In the genomic region with DNA sequence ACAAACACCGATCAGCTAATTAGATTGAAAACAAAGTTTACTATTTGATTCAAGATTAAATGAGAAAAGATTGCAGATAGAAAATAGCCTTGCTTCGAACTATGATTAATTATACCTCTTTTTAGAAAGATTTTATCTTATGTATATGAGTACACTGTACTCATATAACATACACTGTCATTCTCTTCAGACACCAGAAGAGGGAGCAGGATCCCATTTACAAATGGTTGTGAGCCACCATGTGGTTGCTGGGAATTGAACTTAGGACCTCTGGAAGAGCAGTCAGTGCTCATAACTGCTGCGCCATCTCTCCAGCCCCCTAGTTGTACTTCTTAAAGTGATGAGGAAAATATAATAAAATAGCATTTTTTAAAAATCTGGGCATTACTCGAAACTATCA, we compare ENCODE assay signal across 20 mouse cellular contexts. TPM values are rescaled to one million over a fixed set of nuclear protein-coding genes. Genes with fewer than 3 reads are reported as not detected.
DNase-seq lines count a peak whose midpoint lies in the region; ATAC-seq and TF ChIP-seq lines count a peak whose summit lies in the region.
"Had no signal": no experiment of that assay in that cellular context is flagged by ENCODE, and none has a peak within 500 bp of the region (broad histone marks: within the 10 kb centered on the region; RNA-seq: fewer than 3 reads in every experiment).

No protein-coding gene starts in this region.

- no peak overlapping the region for H3K4me3 ChIP-seq in kidney, postnatal 0 days (replicated peaks; ENCODE audit: low read depth, low read length)
- H3K4me3 ChIP-seq in MEL (ENCODE audit: control insufficient read depth in 1 of 2, insufficient read depth in 1 of 2, low read depth in 2 of 2, low read length in 2 of 2) = no peak overlapping the region
- H3K4me3 ChIP-seq: forebrain, embryonic 12.5 days; gastrocnemius, adult 2 months; heart, embryonic 10.5 days; hindbrain, embryonic 15.5 days; midbrain, embryonic 13.5 days had no signal

- no peak for TF ChIP-seq EP300 in MEL (IDR thresholded peaks at IDR 0.05; ENCODE audit: low read depth in 1 of 2, low read length in 2 of 2)

- no peaks in the 10 kb centered on the region for H3K27me3 ChIP-seq in kidney, postnatal 0 days (ENCODE audit: insufficient read depth, low read length)
- H3K27me3 ChIP-seq in MEL (ENCODE audit: control insufficient read depth in 1 of 2, insufficient read depth in 2 of 2, low read length in 2 of 2) = no peaks in the 10 kb centered on the region
- no peaks in the 10 kb centered on the region for H3K27me3 ChIP-seq in splenic B cell, adult 2 months (ENCODE audit: control insufficient read depth, insufficient read depth, low read length, poor library complexity, severe bottlenecking)
- H3K27me3 ChIP-seq: forebrain, embryonic 12.5 days; hindbrain, embryonic 15.5 days; midbrain, embryonic 13.5 days had no signal

- ATAC-seq in kidney, postnatal 0 days (replicated peaks; ENCODE audit: low FRiP score, low read depth) = no peak
- no peak for ATAC-seq in erythroblast, adult 5-6 weeks (replicated peaks; ENCODE audit: low FRiP score, poor library complexity, severe bottlenecking)
- ATAC-seq: intestine, embryonic 16.5 days; midbrain, embryonic 13.5 days had no signal

- H3K79me2 ChIP-seq in MEL (ENCODE audit: control insufficient read depth, insufficient read depth, low read length, poor library complexity) = no peaks in the 10 kb centered on the region

- WGBS in kidney, postnatal 0 days = 95% methylated on average over 4 of the region's 4 CpGs

- no peaks in the 10 kb centered on the region for H3K9me3 ChIP-seq in kidney, postnatal 0 days (replicated peaks; ENCODE audit: low read length)
- no peaks in the 10 kb centered on the region for H3K9me3 ChIP-seq in MEL (replicated peaks; ENCODE audit: insufficient read depth, low read length)
- H3K9me3 ChIP-seq: forebrain, embryonic 12.5 days; heart, embryonic 10.5 days; hindbrain, embryonic 15.5 days; midbrain, embryonic 13.5 days had no signal

- DNase-seq in kidney, postnatal 0 days (ENCODE audit: low spot score) = no peak
- DNase-seq in kidney, postnatal 14 days = no peak
- peak; percentile 17 for DNase-seq in A20 (ENCODE audit: low read depth, low spot score)
- peak; percentile 59 for DNase-seq in MEL (ENCODE audit: low read depth, low spot score)
- DNase-seq in splenic B cell, adult 2 months (ENCODE audit: low read depth, low spot score) = peak; percentile 10
- no peak for DNase-seq in spleen, postnatal 4 days (ENCODE audit: low spot score in 2 of 2)
- DNase-seq: adrenal gland, adult 8-10 months; cerebellum, adult 11-12 months; cerebellum, postnatal 10 days; gastrocnemius, adult 2 months; kidney, postnatal 4 days; lung, adult 18-20 months; thymus, postnatal 14 days had no signal

- TF ChIP-seq RAD21 in MEL (IDR thresholded peaks at IDR 0.05; ENCODE audit: low read depth, low read length) = peak; percentile 49

- peak; percentile 34 for TF ChIP-seq CTCF in kidney, postnatal 0 days (IDR thresholded peaks at IDR 0.05; ENCODE audit: low read depth)
- TF ChIP-seq CTCF in MEL (IDR thresholded peaks at IDR 0.05 in 2 of 3, conservative IDR thresholded peaks at IDR 0.05 in 1 of 3; ENCODE audit: control insufficient read depth in 1 of 3, insufficient read depth in 1 of 3, low read depth in 2 of 3, low read length in 3 of 3, poor library complexity in 1 of 3, severe bottlenecking in 1 of 3) = peak; percentile 9 to 70 (median 23); a peak in 2 of 6 replicates

- H3K36me3 ChIP-seq in kidney, postnatal 0 days (ENCODE audit: insufficient read depth, low read length) = no peaks in the 10 kb centered on the region
- H3K36me3 ChIP-seq in MEL (ENCODE audit: control insufficient read depth in 1 of 2, insufficient read depth in 2 of 2, low read length in 2 of 2) = peaks cover 0 to 2% of the 10 kb centered on the region in 2 experiments; a peak in 1 of 4 replicates
- H3K36me3 ChIP-seq in splenic B cell, adult 2 months (ENCODE audit: control insufficient read depth, insufficient read depth, low read length, poor library complexity, severe bottlenecking) = no peaks in the 10 kb centered on the region
- H3K36me3 ChIP-seq: forebrain, embryonic 12.5 days; heart, embryonic 10.5 days; hindbrain, embryonic 15.5 days; midbrain, embryonic 13.5 days had no signal

- no peaks in the 10 kb centered on the region for H3K4me1 ChIP-seq in kidney, postnatal 0 days (replicated peaks; ENCODE audit: insufficient read depth, low read length)
- 0 out of 4 replicates have a peak, but pooled peaks cover 0 to 4% of the 10 kb centered on the region in 2 experiments for H3K4me1 ChIP-seq in MEL (ENCODE audit: control insufficient read depth in 1 of 2, insufficient read depth in 2 of 2, low read length in 2 of 2)
- H3K4me1 ChIP-seq: forebrain, embryonic 12.5 days; heart, embryonic 10.5 days; hindbrain, embryonic 15.5 days; midbrain, embryonic 13.5 days had no signal

- no peak overlapping the region for H3K4me2 ChIP-seq in kidney, postnatal 0 days (ENCODE audit: low read length)
- H3K4me2 ChIP-seq: forebrain, embryonic 12.5 days; hindbrain, embryonic 15.5 days; liver, embryonic 11.5 days; midbrain, embryonic 13.5 days had no signal

- no peak overlapping the region for H3K27ac ChIP-seq in kidney, postnatal 0 days
- H3K27ac ChIP-seq in MEL (ENCODE audit: control insufficient read depth, low read depth, low read length) = no peak overlapping the region
- H3K27ac ChIP-seq: forebrain, embryonic 12.5 days; gastrocnemius, adult 2 months; heart, embryonic 10.5 days; hindbrain, embryonic 15.5 days; midbrain, embryonic 13.5 days had no signal

- no peak for TF ChIP-seq POLR2A in MEL (IDR thresholded peaks at IDR 0.05; ENCODE audit: control insufficient read depth in 1 of 2, insufficient read depth in 1 of 2, low read depth in 1 of 2, low read length in 2 of 2, poor library complexity in 1 of 2)

- no peak overlapping the region for H3K9ac ChIP-seq in kidney, postnatal 0 days (ENCODE audit: low read depth, low read length)
- H3K9ac ChIP-seq in MEL (ENCODE audit: control insufficient read depth, low read depth, low read length, poor library complexity, severe bottlenecking) = no peak overlapping the region
- H3K9ac ChIP-seq: forebrain, embryonic 12.5 days; hindbrain, embryonic 15.5 days; midbrain, embryonic 13.5 days had no signal

TF ChIP-seq in MEL, 35 proteins besides CTCF, POLR2A, EP300 and RAD21:
- peak; percentile 77; the same call in 1 of the 2 replicates for TF ChIP-seq MYC (IDR thresholded peaks at IDR 0.05; ENCODE audit: low read depth, low read length)
- no peak for TF ChIP-seq TBP (IDR thresholded peaks at IDR 0.05; ENCODE audit: low read depth, low read length)
- TF ChIP-seq CHD1 (IDR thresholded peaks at IDR 0.05; ENCODE audit: low read depth, low read length) = no peak
- no peak for TF ChIP-seq TCF12 (IDR thresholded peaks at IDR 0.05; ENCODE audit: low read depth, low read length)
- no peak for TF ChIP-seq POLR2AphosphoS2 (IDR thresholded peaks at IDR 0.05; ENCODE audit: low read length)
- no peak for TF ChIP-seq USF1 (IDR thresholded peaks at IDR 0.05; ENCODE audit: low read depth, low read length)
- no peak for TF ChIP-seq MYB (IDR thresholded peaks at IDR 0.05; ENCODE audit: low read depth, low read length)
- TF ChIP-seq MAX (IDR thresholded peaks at IDR 0.05; ENCODE audit: low read length) = no peak
- TF ChIP-seq ZNF384 (IDR thresholded peaks at IDR 0.05; ENCODE audit: low read depth, low read length) = no peak
- no peak for TF ChIP-seq MEF2A (IDR thresholded peaks at IDR 0.05; ENCODE audit: extremely low read depth, insufficient replicate concordance, low read depth, low read length, poor library complexity, severe bottlenecking)
- TF ChIP-seq ZKSCAN1 (IDR thresholded peaks at IDR 0.05; ENCODE audit: low read depth, low read length) = no peak
- TF ChIP-seq RCOR1 (IDR thresholded peaks at IDR 0.05; ENCODE audit: low read depth, low read length) = no peak
- TF ChIP-seq SMC3 (IDR thresholded peaks at IDR 0.05; ENCODE audit: low read depth, low read length) = peak; percentile 74
- TF ChIP-seq ELF1 (IDR thresholded peaks at IDR 0.05; ENCODE audit: low read depth, low read length) = no peak
TF ChIP-seq in MEL: peak in this region for 2.

RNA-seq across cellular contexts. Expression of gene Nsrp1, which starts 55.2 kb away (rescaled TPM):
- 76.3 TPM in 2 replicates for polyA plus RNA-seq in kidney, postnatal 0 days (2015; fragmentation: Nextera tagmentation; extraction: Ambion mirVana)
- total RNA-seq in MEL (2012; rRNA removed) = 21.0 and 21.5 TPM in 2 replicates
- 100 to 1,000 TPM in 1 of 2 experiments, 10 to 100 TPM in 1; 21.6 to 140 TPM for polyA plus RNA-seq in MEL (2012; ENCODE audit: insufficient read depth in 1 of 2, insufficient read length in 2 of 2, low read depth in 1 of 2, low replicate concordance in 2 of 2, missing spikeins in 1 of 2)
- total RNA-seq in erythroblast, adult 5-6 weeks (2015; ENCODE audit: low replicate concordance) = 7.9 and 16.1 TPM in 2 replicates
- 1.9 and 7.2 TPM in 2 replicates for total RNA-seq in erythroblast, adult 5-6 weeks (2017; ENCODE audit: low replicate concordance)

RNA-seq across cellular contexts. Expression of gene Efcab5, which starts 55.3 kb away (rescaled TPM):
- polyA plus RNA-seq in kidney, postnatal 0 days (2015; fragmentation: Nextera tagmentation; extraction: Ambion mirVana) = 0.34 and 0.37 TPM in 2 replicates
- total RNA-seq in MEL (2012; rRNA removed) = 0.23 and 0.27 TPM in 2 replicates
- polyA plus RNA-seq in MEL (2012; ENCODE audit: insufficient read depth in 1 of 2, insufficient read length in 2 of 2, low read depth in 1 of 2, low replicate concordance in 2 of 2, missing spikeins in 1 of 2) = under 1 TPM in 1 of 2 experiments, not detected in 1; 0.29 TPM
- total RNA-seq in erythroblast, adult 5-6 weeks (2015; ENCODE audit: low replicate concordance) = not detected in 2 replicates
- total RNA-seq in erythroblast, adult 5-6 weeks (2017; ENCODE audit: low replicate concordance) = 1.3 and 1.8 TPM in 2 replicates

Comparison
In these comparisons a context has a peak if more than half of its experiments do, and no peak if none do; other contexts are left out.
1. DNase-seq: peak in A20 (single experiment), MEL (single experiment) and splenic B cell, adult 2 months (single experiment); none in kidney, postnatal 0 days (single experiment), kidney, postnatal 14 days (single experiment) and spleen, postnatal 4 days (0 of 2).